ENCODE assay signal across 12 mouse cellular contexts in the genomic region with DNA sequence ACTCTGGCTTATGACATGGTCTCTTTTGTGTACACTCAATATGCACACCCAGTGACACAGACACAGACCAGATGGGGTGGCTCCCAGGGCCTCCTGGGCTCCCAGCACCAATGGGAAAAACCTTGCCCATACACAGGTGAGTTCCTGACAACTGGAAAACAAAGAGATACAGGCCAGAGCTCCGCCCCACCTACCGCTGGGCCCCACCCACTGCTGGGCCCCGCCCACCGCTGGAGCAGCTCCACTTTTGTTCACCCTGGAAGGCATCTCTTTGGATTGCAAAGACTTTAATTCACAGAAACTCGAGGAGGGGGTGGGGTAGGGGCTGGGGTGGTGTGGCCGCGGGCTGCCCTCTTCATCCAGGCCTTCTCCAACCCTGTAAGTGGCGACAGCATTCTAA. TPM values are rescaled to one million over a fixed set of nuclear protein-coding genes. Genes with fewer than 3 reads are reported as not detected.
A peak's percentile ranks its signal among the peaks of the same experiment; 100 is the strongest.
DNase-seq lines count a peak whose midpoint lies in the region; ATAC-seq lines count a peak whose summit lies in the region.
"Had no signal": no experiment of that assay in that cellular context is flagged by ENCODE, and none has a peak within 500 bp of the region (broad histone marks: within the 10 kb centered on the region; RNA-seq: fewer than 3 reads in every experiment).

No protein-coding gene starts in this region.

- no peak overlapping the region for H3K4me2 ChIP-seq in liver, embryonic 12.5 days
- H3K4me2 ChIP-seq in liver, embryonic 11.5 days = no peak overlapping the region
- no peak overlapping the region for H3K4me2 ChIP-seq in forebrain, embryonic 15.5 days (replicated peaks)
- H3K4me2 ChIP-seq: liver, embryonic 15.5 days; neural tube, embryonic 12.5 days had no signal

- no peak overlapping the region for H3K27ac ChIP-seq in liver, embryonic 12.5 days
- H3K27ac ChIP-seq in liver, embryonic 11.5 days (ENCODE audit: low read depth, low read length) = no peak overlapping the region
- 0 out of 2 replicates have a peak overlapping the region, but pooled peaks have one; percentile 24 for H3K27ac ChIP-seq in forebrain, embryonic 15.5 days (replicated peaks)
- H3K27ac ChIP-seq: layer of hippocampus, adult 2 months; liver, embryonic 15.5 days; neural tube, embryonic 12.5 days had no signal

- peak; percentile 5; the same call in 1 of the 2 replicates for ATAC-seq in liver, embryonic 12.5 days
- no peak for ATAC-seq in liver, embryonic 11.5 days (replicated peaks; ENCODE audit: low FRiP score)
- no peak for ATAC-seq in forebrain, embryonic 15.5 days (replicated peaks)
- ATAC-seq in frontal cortex, adult (ENCODE audit: low TSS enrichment) = no peak
- ATAC-seq in megakaryocyte, adult 5-6 weeks (ENCODE audit: poor library complexity, severe bottlenecking) = no peak

- 41% methylated on average over 8 of the region's 8 CpGs for WGBS in liver, embryonic 12.5 days (ENCODE audit: insufficient replicate concordance)
- WGBS in liver, embryonic 11.5 days = 42% methylated on average over 8 of the region's 8 CpGs
- WGBS in forebrain, embryonic 15.5 days = 14% methylated on average over 8 of the region's 8 CpGs

- DNase-seq in liver, embryonic 11.5 days (ENCODE audit: low spot score) = no peak
- peak; percentile 89 for DNase-seq in ZHBTc4 (ENCODE audit: low read depth, low spot score)
- peak; percentile 40 for DNase-seq in lung, postnatal 36 days
- DNase-seq: cerebellum, postnatal 36 days; heart, postnatal 4 days had no signal

- H3K9ac ChIP-seq in liver, embryonic 12.5 days = no peak overlapping the region; the same call in 1 of the 2 replicates
- H3K9ac ChIP-seq in liver, embryonic 11.5 days (ENCODE audit: low read depth, low read length) = no peak overlapping the region
- no peak overlapping the region for H3K9ac ChIP-seq in forebrain, embryonic 15.5 days (replicated peaks)
- H3K9ac ChIP-seq: liver, embryonic 15.5 days; neural tube, embryonic 12.5 days had no signal

- no peak overlapping the region for H3K4me3 ChIP-seq in liver, embryonic 12.5 days
- no peak overlapping the region for H3K4me3 ChIP-seq in liver, embryonic 11.5 days (ENCODE audit: low read depth, low read length)
- no peak overlapping the region for H3K4me3 ChIP-seq in forebrain, embryonic 15.5 days
- H3K4me3 ChIP-seq: layer of hippocampus, adult 2 months; liver, embryonic 15.5 days; neural tube, embryonic 12.5 days had no signal

- H3K9me3 ChIP-seq in liver, embryonic 12.5 days (replicated peaks) = no peaks in the 10 kb centered on the region
- no peaks in the 10 kb centered on the region for H3K9me3 ChIP-seq in liver, embryonic 11.5 days (ENCODE audit: control insufficient read depth, low read length)
- H3K9me3 ChIP-seq in forebrain, embryonic 15.5 days = no peaks in the 10 kb centered on the region
- H3K9me3 ChIP-seq: liver, embryonic 15.5 days; neural tube, embryonic 12.5 days had no signal

- peaks cover 19% of the 10 kb centered on the region for H3K4me1 ChIP-seq in liver, embryonic 12.5 days
- H3K4me1 ChIP-seq in liver, embryonic 11.5 days (replicated peaks; ENCODE audit: control insufficient read depth, insufficient read depth, low read length) = peaks cover 5% of the 10 kb centered on the region
- H3K4me1 ChIP-seq in forebrain, embryonic 15.5 days = peaks cover 72% of the 10 kb centered on the region

- no peaks in the 10 kb centered on the region; the same call in 1 of the 2 replicates for H3K27me3 ChIP-seq in liver, embryonic 12.5 days (replicated peaks)
- H3K27me3 ChIP-seq in liver, embryonic 11.5 days (replicated peaks; ENCODE audit: control insufficient read depth, insufficient read depth, low read length) = no peaks in the 10 kb centered on the region
- H3K27me3 ChIP-seq in forebrain, embryonic 15.5 days = no peaks in the 10 kb centered on the region
- H3K27me3 ChIP-seq: liver, embryonic 15.5 days; neural tube, embryonic 12.5 days had no signal

- peaks cover 21% of the 10 kb centered on the region for H3K36me3 ChIP-seq in liver, embryonic 12.5 days
- H3K36me3 ChIP-seq in liver, embryonic 11.5 days (ENCODE audit: control insufficient read depth, insufficient read depth, low read length) = no peaks in the 10 kb centered on the region; the same call in 1 of the 2 replicates
- no peaks in the 10 kb centered on the region for H3K36me3 ChIP-seq in forebrain, embryonic 15.5 days
- H3K36me3 ChIP-seq: neural tube, embryonic 12.5 days had no signal

RNA-seq across cellular contexts. Expression of a gene that starts 14.8 kb away (rescaled TPM):
- 81.0 and 81.3 TPM in 2 replicates for polyA plus RNA-seq in liver, embryonic 12.5 days (2016; fragmentation: Nextera tagmentation; extraction: Ambion mirVana)
- 81.6 and 83.1 TPM in 2 replicates for polyA plus RNA-seq in liver, embryonic 11.5 days (2014; fragmentation: Nextera tagmentation; extraction: Ambion mirVana)
- polyA plus RNA-seq in forebrain, embryonic 15.5 days (2015; fragmentation: Nextera tagmentation; extraction: Ambion mirVana) = 86.1 and 87.3 TPM in 2 replicates
- total RNA-seq in megakaryocyte, adult 5-6 weeks (2015) = 29.2 and 29.3 TPM in 2 replicates
- 21.5 and 26.1 TPM in 2 replicates for total RNA-seq in megakaryocyte, adult 5-6 weeks (2017)
